Mouse (Mus musculus): ENCODE results near the gene Gipc2.
A peak's percentile ranks its signal among the peaks of the same experiment; 100 is the strongest.

The Gipc2 gene

GRCm38 (mm10) chr3:152064166-152064565 lies 101.9 kb downstream of the Gipc2 start:
- DNase-seq: peak; percentile 61

GRCm38 (mm10) chr3:152062806-152063205 lies 103.2 kb downstream of the Gipc2 start:
- DNase-seq: no peak

DNA sequence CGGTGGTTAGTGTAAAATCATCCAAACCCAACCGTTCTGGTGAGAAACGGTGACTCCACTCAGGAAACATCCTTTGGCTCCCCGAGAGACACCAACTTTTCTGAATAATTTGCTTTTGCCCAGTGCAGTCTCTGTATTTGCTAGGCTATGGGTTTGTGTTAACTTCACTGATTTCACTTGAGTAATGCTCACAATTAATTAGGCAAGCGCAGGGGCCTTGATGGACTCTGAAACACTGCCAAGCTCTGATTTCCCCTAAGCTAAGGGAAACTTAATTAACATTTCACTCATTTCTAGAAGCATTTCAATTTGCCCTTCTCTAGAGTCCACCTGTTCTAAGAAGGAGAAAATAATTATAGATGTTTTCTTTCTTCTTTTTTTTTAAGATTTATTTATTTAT lies 104.9 kb downstream of the Gipc2 start:
- DNase-seq: peak; percentile 31

DNA sequence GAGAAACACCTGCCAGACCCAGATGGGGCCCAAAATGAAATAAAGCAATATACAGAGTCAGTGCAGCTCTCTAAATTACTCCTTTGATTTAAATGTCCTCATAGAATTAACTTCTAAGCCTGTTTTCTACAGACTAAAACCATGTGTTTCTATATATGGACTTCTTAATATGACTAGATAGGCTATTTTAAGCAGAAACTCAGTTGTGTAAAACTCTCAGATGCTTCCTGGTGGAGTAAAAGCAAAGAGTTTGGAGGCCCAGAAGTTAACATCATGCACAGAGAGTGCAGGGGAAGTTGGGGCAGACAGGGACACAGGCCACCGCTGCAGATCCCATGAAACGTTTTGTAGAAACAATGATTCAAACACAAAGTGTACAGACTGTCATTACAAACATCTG lies 107.8 kb downstream of the Gipc2 start:
- no peak for DNase-seq

DNA sequence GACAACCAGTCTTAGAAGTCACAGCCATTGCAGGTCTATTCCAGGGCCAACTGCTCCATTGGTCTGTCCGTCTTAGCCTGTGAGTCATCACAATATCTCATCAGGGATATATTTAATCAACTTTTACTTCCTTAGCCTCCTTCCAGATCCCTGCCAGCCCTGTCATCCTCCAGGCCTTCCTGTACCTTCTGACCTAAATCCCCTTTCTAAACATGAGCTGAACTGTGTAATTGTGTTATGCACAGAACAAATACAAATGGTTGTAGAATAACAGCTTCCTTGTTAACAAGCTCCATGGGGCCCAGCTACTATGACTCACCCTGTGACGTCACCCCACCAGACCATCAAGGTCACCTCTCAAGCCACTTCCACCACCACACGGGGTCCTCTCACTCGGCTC lies 111.8 kb downstream of the Gipc2 start:
- no peak for DNase-seq

DNA sequence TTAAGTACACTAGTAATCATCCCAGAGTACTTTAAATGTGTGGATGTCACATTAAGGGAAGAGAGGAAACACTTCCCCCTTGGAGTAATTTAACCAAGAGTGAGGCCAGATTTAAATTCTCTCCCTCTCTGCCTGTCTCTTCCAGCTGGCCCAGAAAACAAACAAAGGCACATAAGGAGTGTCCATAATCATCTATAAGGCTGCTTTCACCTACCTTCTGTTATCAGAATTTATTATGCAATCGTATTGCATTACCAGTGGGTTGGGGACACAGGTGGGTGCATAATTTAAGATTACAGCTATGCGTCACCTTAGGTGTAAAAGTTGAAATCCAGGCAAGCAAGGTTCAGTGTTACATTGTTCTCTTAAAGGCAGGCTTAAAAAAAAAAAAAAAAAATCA lies 114.1 kb downstream of the Gipc2 start:
- no peak for DNase-seq

DNA sequence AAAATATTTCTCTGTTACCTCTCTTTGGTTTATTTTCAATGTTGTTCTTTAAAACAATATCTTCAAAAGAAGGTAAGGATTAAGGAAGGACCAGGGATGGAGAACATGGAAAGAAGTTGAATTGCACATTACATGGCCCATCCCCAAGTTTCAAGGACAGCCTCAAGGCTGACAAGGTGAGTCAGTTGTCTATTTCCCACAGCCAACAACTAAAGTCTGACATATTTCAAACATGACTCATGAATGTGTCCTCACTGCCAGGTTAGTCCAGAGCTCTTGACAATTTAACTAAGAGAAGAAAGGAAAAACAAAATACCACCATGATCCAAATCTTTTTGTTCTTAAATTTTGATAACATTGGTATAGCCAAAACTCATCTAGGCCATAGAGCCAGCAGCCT lies 118.1 kb downstream of the Gipc2 start:
- no peak for DNase-seq

DNA sequence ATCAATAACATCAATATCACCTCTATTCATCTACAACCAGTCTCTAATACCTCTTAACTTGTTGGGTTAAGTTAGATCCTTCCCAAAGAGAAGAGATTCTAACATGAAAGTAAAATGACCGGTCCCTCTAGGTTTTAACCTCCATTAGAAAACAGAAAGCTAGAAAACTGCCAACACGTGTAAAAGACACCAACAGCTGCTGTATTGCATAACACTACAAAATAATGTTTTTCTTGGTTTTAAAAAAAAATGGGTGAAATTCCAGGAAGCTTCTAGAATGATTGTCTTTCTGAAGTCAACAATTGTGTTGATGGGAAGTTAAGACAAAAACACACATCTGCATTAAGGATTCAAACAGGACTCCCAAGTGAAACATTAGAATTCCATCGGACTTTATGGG lies 119.1 kb downstream of the Gipc2 start:
- DNase-seq: no peak

All from kidney, adult 9 months (tissue).